Mouse (Mus musculus) heart, adult 8-10 months (tissue): ENCODE results near the gene Kif19a. TPM values are rescaled to one million over a fixed set of nuclear protein-coding genes. Genes with fewer than 3 reads are reported as not detected.

Source experiments
- DNase-seq: peaks from one replicate; pipeline ENCODE4 v3.0.0; 2022; ENCODE audit warnings: low spot score
- total RNA-seq, 4 experiments: library from RNA; stranded (reverse); gene quantifications; 2 replicates each; pipeline ENCODE4 v1.2.4; 2022

Kif19a gene
- total RNA-seq, 4 experiments from 2014 or later = 0.25 to 0.80 (median 0.42) TPM

DNA sequence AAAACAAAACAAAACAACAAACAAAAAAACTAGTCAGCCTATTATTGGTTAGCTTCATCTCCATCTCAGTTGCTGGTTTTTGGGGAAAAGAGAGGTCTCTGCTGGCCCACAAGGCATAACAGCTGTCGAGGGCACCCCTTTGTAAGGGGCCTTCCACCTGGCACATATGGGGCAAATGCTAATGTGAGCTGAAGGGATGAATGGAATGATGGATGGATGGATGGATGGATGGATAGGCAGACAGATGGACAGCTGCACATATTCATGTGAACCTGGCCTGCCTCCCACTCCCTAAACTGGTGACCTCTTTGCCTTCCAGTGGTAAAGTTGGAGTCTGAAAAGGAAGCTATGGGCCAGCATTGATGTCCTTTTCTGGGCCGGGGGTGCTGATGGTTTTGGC lies 41.8 kb downstream of the Kif19a start:
- no peak for DNase-seq

DNA sequence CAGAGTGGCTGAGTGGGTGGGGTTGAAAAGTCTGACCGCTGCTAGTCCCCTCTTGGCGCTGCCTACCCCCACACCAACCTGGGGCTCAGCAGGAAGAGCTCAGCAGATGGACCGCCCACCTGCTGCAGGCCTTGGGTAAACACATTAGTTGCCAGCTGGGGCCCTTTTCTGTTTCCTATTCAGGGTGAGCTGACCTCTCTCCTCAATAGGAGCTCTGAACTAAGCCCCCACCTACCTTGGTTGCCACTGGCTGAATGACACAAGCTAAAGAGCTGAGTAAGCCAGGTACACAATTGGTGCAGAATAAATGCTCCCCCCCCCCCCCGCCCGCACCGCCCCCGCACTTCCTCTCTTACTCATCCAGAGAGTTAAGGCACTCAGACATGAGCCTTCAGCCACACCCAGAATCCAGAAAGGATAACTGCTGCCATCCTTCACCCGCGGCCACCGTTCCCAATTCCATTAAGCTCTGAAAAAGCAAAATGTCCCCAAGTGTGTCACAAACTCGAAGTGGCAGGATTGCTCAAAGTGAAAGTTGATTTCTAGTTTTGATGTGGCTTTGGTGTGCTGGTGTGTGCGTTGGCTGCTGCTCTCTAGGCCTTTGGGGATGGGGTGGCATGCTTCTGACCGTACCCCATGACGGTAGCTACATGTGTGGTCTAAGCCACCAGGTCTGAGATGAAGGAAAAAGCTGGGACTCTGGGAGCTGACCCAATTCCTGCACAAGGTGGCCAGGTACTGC lies 42.7 kb downstream of the Kif19a start:
- no peak for DNase-seq

DNA sequence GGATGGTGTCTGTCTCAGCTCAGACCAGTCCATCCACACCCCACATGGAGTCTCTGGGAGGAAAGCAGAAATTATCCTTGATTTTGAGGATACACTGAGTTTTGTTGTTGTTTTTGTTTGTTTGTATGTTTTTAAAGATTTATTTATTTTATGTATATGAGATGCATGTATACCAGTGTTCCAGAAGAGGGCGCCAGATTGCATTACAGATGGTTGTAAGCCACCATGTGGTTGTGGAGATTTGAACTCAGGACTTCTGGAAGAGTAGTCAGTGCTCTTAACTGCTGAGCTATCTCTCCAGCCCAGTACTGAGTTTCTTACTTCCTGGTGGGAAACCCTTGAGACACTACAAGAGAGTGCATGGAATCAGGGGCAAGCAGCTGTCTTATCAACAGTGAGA lies 44.2 kb downstream of the Kif19a start:
- DNase-seq = no peak

DNA sequence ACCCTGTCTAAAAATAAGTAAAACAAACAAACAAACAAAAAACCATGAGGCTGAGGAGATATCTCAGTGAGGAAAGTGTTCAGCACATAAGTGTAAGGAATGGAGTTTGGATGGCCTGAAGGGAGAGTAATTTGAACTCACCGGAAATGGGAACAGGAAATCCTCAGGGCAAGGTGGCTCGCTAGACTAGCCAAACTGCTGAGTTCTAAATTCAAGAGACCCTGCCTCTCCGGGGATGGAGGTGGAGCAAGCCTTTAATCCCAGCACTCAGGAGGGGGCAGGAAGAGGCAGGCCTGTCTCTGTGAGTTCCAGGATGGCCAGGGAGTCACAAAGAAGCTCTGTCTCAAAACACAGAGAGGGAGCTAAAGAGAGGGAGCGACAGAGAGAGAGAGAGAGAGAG lies 45.2 kb downstream of the Kif19a start:
- DNase-seq = no peak

DNA sequence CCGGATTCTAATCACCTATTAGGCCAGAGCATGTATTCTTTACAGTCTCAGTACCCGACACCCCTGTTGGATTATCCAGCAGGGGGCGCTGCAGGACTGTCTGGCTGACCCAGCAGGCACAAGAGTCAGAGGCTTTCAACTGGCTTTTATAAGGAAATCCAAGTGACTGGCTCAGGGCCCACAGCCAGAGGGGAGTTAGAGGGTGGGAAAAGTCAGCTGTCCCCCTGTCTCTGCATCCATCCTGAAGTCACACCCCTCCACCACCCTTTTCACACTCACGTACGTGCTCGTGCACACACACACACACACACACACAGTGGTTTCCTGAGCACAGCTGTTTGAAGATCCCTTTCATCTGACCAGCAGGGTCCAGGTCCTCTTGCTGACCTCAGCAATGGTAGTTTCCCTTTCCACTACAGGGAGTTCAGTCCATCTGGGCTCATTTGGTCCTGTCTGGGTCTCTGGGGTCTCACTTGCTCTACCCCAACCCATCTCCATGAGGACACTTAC lies 47.6 kb downstream of the Kif19a start:
- DNase-seq = peak; percentile 82

DNA sequence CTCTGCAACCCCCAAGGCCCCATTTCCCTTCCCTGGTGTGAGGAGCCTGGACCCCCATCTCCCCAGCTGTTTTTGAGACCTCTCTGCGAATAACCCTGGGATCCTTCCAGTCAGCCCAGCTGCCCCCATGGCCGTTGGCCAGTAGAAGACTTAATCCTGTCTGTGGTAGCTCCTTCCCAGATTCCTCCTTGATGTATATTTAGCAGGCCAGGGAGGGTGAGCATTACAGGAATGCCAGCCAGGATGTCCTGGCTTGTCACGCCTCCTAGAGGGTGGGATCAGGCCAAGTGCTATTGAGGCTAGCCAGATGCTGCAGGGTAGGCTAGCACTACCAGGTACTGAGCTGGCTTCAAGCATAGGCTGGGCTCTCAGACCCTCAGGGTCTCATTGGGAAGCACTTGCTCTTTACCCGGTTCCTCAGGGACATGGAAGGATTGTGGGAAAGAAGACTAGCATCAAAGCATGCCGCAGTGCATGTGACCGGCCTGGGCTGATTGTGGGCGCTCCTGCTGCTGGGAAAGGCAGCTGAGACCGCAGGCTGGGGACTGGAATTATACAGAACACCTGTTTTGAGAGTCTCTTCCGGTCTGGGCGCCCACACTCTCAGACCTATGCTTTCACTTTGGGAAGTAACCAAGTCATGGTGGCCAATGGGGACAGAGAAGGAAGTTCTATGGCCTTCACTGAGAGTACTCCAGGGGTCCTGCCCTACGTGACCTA lies 49.8 kb downstream of the Kif19a start:
- no peak for DNase-seq

DNA sequence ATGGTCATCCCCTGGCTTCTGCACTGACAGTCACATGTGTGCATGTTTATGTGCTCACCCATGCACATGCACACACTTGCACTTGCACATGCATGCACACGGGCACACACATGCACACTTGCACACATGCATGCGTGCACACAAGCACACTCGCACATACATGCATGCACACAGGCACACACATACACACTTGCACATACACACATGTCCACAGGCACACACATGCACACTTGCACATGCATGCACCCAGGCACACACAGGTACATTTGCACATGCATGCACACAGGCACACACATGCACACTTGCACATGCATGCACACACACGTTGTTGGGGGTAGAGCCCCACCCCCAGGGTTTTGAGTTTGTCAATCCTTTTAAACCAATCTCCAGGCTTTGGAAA lies 51.7 kb downstream of the Kif19a start:
- no peak for DNase-seq

DNA sequence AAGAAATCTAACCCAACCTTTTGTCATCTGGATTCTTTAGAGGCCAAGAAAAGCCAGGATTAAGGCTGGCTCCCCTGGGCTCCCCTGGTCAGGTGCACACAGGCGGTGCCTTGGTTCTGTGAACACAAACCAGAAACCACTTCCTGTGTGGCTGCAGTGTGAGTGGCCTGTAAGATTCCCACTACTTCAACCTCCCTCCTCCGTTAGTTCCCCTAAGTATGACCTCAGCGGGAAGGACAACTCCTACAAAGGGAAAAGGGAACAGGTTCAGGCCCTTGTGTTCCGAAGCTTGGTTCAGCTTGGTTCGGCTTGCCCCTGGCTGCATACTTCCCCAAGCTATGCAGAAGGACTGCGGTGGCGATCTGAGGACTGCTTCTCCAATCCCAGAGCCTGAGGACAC lies 53.0 kb downstream of the Kif19a start:
- no peak for DNase-seq

DNA sequence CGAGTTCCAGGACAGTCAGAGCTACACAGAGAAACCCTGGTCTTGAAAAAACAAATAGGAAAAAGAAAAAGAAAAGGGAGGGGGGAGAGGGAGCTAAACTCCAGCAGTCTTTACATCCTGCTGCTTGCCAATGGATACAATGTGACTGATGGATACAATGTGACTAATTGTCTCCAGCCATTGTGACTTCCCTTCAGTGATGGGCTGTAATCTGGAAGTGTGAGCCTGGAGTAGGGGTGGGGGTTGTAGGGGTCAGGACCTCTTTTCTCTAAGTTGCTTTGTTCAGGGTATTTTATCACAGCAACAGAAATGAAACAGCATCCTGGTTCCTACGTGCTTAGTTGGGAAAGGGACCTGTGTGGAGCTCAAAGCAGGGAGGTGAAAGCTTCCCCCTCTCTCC lies 53.9 kb downstream of the Kif19a start:
- no peak for DNase-seq

DNA sequence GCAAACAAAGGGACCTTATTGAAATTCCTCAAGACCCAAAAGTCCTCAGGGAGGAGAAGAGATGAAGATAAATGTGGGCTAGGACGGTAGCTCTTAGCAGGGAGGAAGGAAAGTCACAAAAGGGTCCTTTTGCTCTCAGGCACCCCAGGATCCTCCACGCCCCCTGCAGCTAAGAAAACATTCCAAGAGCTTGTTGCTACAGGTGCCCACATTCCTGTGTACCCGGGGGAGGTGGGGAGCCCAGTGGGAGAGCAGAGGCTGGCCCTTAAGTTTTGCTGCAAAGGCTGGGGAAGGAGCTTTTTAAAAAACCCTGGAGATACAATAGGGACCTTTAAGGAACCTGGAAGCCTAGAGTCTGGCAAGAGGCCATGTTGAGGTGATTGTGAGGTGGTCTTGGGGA lies 55.3 kb downstream of the Kif19a start:
- DNase-seq = no peak

DNA sequence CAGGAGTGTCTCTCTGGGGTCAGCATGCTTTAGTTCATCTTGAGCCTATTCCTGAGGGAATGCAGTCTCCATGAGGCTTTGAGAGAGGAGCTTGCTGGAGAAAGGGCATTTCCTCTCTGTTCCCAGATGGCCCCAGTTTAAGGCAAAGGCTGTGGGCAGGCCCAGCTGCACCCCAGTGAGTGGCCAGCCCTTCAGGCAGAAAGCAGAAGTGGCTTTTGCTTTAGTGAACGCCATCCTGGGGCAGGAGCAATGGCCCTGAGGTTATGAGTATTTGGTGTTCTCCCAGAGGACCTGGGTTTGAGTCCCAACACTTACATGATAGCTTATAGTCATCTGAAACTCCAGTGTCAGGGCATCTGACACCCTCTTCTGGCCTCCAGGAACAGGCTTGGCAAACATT lies 56.1 kb downstream of the Kif19a start:
- no peak for DNase-seq

DNA sequence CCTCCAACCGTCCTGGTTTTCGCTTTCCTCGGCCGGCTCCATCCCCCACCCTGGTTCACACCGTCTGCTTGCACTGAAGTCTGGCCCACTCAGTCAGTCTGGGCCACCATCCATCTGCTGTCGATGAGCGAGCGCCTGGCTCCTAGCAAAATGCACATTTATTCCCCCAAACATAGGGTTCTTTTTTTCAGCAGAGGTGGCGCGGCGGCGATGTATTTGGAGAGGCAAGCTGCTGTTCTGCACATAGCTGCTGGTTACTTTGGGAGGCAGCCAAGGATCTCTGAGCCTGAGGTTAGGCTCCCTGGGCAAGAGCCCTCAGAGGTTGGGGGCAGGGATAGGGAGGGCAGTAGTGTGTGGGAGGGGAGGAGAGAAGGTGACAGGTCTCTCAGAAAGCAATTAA lies 57.5 kb downstream of the Kif19a start:
- DNase-seq = no peak

DNA sequence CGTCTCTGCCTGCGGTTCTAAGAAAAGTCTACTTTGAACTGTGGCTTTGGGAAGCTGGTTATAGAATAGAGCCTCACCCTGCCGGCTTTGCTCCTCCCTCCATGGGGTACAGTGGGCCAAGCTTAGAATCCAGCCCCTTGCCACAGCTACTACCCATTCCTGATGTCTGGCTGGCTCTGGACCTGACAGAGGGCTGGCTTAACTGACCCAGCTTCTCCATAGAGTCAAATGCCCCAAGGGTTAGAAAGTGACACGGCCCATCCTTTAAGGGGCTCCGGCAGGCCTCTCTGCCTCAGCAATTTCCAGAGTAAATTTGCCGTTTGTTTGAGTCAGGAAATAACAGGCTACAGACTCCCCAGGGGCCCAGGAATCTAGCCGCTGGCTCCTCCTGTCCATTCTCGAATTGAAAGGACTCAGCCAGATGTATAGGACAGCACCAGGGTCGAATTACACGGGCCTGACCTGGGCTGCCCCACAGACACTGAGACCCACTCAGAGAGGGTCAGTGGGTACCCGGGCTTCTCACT lies 58.1 kb downstream of the Kif19a start:
- DNase-seq = no peak

DNA sequence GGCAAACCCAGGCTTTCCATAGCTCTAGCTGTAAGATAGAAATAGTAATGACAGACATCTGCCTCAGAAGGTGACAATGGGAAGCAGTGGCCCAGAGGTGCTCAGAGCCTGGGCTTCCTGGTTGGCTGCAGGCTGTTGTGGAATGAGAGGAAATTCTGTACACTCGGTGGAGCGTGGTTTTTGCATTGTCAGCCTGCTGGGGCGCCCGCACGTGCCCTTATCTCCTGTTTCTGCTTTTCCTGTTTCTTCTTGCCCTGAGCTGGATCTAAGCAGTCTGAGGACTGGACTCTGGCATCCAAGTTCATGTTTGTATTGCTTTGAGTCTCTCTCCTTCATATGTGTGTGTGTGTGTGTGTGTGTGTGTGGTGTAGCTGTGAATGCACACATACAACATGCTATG lies 61.5 kb downstream of the Kif19a start:
- no peak for DNase-seq

DNA sequence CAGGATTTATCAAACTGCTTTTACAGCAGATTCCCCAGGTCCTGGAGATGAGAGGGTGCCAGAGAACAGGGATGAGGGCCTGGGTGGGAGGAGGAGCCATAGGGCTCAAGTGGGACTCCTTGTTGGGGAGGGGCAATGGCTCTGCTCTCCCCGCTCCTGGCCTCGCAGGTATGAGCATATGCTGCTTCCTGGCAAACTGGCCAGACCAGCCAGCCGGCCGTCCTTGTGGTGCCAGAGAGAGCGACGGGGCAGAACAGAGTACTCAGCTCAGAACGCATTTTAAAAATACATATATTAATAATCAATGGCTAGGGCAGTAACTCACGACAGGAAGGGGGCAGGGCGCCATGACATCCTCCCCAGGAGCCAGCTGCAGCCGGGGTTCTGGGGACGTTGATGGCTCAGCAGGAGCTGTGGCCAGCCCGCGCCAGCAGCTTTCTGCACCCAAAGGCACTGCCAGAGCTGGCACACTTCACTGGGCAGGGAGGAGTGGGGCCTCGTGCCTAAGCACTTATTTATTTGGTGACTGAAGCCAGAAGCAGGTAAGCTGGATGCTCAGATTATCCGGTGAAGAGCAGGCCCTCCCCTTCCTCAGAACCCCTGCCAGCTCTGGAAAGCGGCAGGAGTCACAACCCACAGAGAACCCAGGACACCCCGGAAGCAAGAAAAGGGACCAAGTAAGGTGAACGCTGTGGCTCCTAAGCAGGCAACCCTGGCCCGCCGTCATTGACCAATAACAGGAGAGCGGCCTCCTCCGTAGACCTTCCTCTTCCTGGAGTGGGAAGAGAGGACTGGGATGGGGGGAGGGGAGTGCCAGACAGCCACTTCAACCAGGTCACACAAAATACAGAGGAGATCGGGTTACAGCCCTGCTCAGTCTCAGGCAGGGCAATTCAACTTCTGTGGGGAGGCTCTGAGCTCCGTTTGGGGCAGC lies 64.6 kb downstream of the Kif19a start:
- DNase-seq = no peak

DNA sequence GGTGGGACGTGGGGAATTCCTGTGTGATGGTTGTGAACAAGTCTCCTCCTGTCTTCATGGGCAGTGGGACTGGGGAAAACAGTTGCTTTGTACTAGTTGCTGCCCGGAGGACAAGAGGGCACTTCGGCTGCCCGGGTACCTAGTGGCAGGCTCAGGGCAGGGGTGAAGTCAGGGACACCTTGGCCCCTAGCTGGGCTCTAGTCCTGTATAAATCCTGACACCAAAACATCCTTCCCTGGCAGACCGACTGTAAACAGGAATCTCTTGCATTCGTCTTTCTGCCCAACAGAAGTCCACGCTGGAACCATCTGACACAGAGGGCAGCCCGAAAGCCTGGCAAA lies 65.2 kb downstream of the Kif19a start:
- DNase-seq = no peak

DNA sequence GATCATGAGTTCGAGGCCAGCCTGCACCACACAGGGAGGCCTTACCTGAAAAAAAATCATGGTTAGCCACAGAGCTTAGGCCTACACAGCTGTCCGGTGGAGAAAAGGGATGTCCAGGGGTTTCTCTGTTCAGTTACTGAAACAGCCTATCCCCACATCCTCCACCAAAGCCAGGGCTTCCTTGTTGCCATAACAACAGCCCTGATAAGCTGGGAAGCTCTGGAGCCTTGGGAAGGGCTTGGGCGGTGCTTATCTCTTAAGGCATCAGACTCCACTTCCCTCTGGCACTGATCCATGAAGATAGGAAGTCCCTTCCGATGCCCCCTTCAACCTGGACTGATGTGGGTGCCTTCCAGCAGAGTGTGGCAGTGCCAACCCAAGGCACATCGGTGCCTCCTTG lies 68.0 kb downstream of the Kif19a start:
- no peak for DNase-seq

Other genes starting within 250 kb of the Kif19a start
- gene Rpl38, start 96.9 kb upstream of the Kif19a start, total RNA-seq = 100 to 1,000 TPM; 505 to 715 (median 618) TPM
- gene Ttyh2, start 90.0 kb upstream of the Kif19a start, total RNA-seq = 1 to 10 TPM; 3.0 to 4.6 (median 3.4) TPM
- gene Dnaic2, start 38.0 kb upstream of the Kif19a start, total RNA-seq = under 1 TPM in 1 of 4 experiments, not detected in 3; 0.47 TPM
- not detected for gene Btbd17, start 30.6 kb downstream of the Kif19a start, total RNA-seq
- not detected for gene Gpr142, start 33.5 kb downstream of the Kif19a start, total RNA-seq
- 1 to 10 TPM; 7.3 to 9.6 (median 9.1) TPM for gene Gprc5c, start 85.8 kb downstream of the Kif19a start, total RNA-seq
- gene Cd300a, start 124.7 kb downstream of the Kif19a start, total RNA-seq = 1 to 10 TPM in 1 of 4 experiments, under 1 TPM in 3; 0.38 to 1.6 (median 0.86) TPM
- 1 to 10 TPM in 2 of 4 experiments, under 1 TPM in 2; 0.38 to 1.2 (median 0.73) TPM for gene Cd300lb, start 169.0 kb downstream of the Kif19a start, total RNA-seq
- not detected for gene Cd300c, start 203.8 kb downstream of the Kif19a start, total RNA-seq
- gene Cd300ld, start 224.5 kb downstream of the Kif19a start, total RNA-seq = 1 to 10 TPM; 1.2 to 2.0 (median 1.5) TPM
- gene Cd300c2, start 236.5 kb downstream of the Kif19a start, total RNA-seq = 1 to 10 TPM; 1.1 to 1.6 (median 1.3) TPM